ENCODE assay signal across 8 mouse cellular contexts in genomic region chr16:45743591-45744144, GRCm38 (mm10). TPM values are rescaled to one million over a fixed set of nuclear protein-coding genes. Genes with fewer than 3 reads are reported as not detected.
DNase-seq lines count a peak whose midpoint lies in the region; ATAC-seq and TF ChIP-seq lines count a peak whose summit lies in the region.

No protein-coding gene starts in this region.

- H3K9ac ChIP-seq in kidney, embryonic 15.5 days = no peak overlapping the region
- no peak overlapping the region for H3K9ac ChIP-seq in embryonic facial prominence, embryonic 11.5 days (replicated peaks; ENCODE audit: low read length)
- 0 out of 2 replicates have a peak overlapping the region, but pooled peaks have one; percentile 59 for H3K9ac ChIP-seq in midbrain, embryonic 15.5 days

- TF ChIP-seq POLR2A in thymus, adult 2 months (IDR thresholded peaks at IDR 0.05; ENCODE audit: control insufficient read depth, extremely low read depth, insufficient read depth, low read length, poor library complexity) = no peak

- DNase-seq in kidney, postnatal 4 days = no peak
- DNase-seq in embryonic facial prominence, embryonic 11.5 days (ENCODE audit: low spot score) = peak; percentile 23
- no peak for DNase-seq in hindbrain, embryonic 10.5 days (ENCODE audit: low spot score)
- no peak for DNase-seq in thymus, adult 2 months
- DNase-seq in ovary, adult 18-20 months (ENCODE audit: low spot score) = no peak
- DNase-seq in cerebellum, postnatal 14 days = no peak

- TF ChIP-seq CTCF in thymus, adult 2 months (IDR thresholded peaks at IDR 0.05; ENCODE audit: borderline replicate concordance, control insufficient read depth, extremely low read depth, insufficient read depth, low read length, poor library complexity) = no peak

- H3K4me3 ChIP-seq in kidney, embryonic 15.5 days (replicated peaks) = peak overlapping the region; percentile 86
- no peak overlapping the region for H3K4me3 ChIP-seq in embryonic facial prominence, embryonic 11.5 days (ENCODE audit: low read depth, low read length)
- H3K4me3 ChIP-seq in hindbrain, embryonic 10.5 days = peak overlapping the region; percentile 82
- peak overlapping the region; percentile 52 for H3K4me3 ChIP-seq in midbrain, embryonic 15.5 days
- H3K4me3 ChIP-seq in thymus, adult 2 months (ENCODE audit: control insufficient read depth, insufficient read depth, low read length) = no peak overlapping the region

- H3K4me1 ChIP-seq in kidney, embryonic 15.5 days = peaks cover 18% of the 10 kb centered on the region
- H3K4me1 ChIP-seq in embryonic facial prominence, embryonic 11.5 days (ENCODE audit: control insufficient read depth, insufficient read depth, low read length) = no peaks in the 10 kb centered on the region
- H3K4me1 ChIP-seq in hindbrain, embryonic 10.5 days (replicated peaks) = peaks cover 25% of the 10 kb centered on the region
- peaks cover 19% of the 10 kb centered on the region for H3K4me1 ChIP-seq in midbrain, embryonic 15.5 days
- 0 out of 2 replicates have a peak, but pooled peaks cover 2% of the 10 kb centered on the region for H3K4me1 ChIP-seq in thymus, adult 2 months (replicated peaks; ENCODE audit: control insufficient read depth, insufficient read depth, low read length)

- no peak for ATAC-seq in kidney, embryonic 15.5 days (replicated peaks; ENCODE audit: low FRiP score)
- ATAC-seq in embryonic facial prominence, embryonic 11.5 days (replicated peaks; ENCODE audit: insufficient number of reproducible peaks, low FRiP score, low TSS enrichment, low read depth) = no peak
- peak; percentile 15; the same call in 1 of the 2 replicates for ATAC-seq in midbrain, embryonic 15.5 days (replicated peaks)

- no peaks in the 10 kb centered on the region for H3K27me3 ChIP-seq in kidney, embryonic 15.5 days
- no peaks in the 10 kb centered on the region for H3K27me3 ChIP-seq in embryonic facial prominence, embryonic 11.5 days (ENCODE audit: control insufficient read depth, insufficient read depth, low read length)
- H3K27me3 ChIP-seq in hindbrain, embryonic 10.5 days (ENCODE audit: insufficient read depth, poor library complexity, severe bottlenecking) = no peaks in the 10 kb centered on the region
- H3K27me3 ChIP-seq in midbrain, embryonic 15.5 days (replicated peaks) = no peaks in the 10 kb centered on the region
- H3K27me3 ChIP-seq in thymus, adult 2 months (ENCODE audit: control insufficient read depth, insufficient read depth, low read length) = no peaks in the 10 kb centered on the region

- H3K36me3 ChIP-seq in kidney, embryonic 15.5 days = peaks cover 34% of the 10 kb centered on the region
- H3K36me3 ChIP-seq in embryonic facial prominence, embryonic 11.5 days (replicated peaks; ENCODE audit: control insufficient read depth, insufficient read depth, low read depth, low read length) = peaks cover 3% of the 10 kb centered on the region; the same call in 1 of the 2 replicates
- peaks cover 19% of the 10 kb centered on the region for H3K36me3 ChIP-seq in hindbrain, embryonic 10.5 days
- 0 out of 2 replicates have a peak, but pooled peaks cover 2% of the 10 kb centered on the region for H3K36me3 ChIP-seq in midbrain, embryonic 15.5 days (replicated peaks)
- no peaks in the 10 kb centered on the region for H3K36me3 ChIP-seq in thymus, adult 2 months (ENCODE audit: control insufficient read depth, insufficient read depth, low read length)

- H3K9me3 ChIP-seq in kidney, embryonic 15.5 days (replicated peaks) = no peaks in the 10 kb centered on the region
- H3K9me3 ChIP-seq in embryonic facial prominence, embryonic 11.5 days (replicated peaks; ENCODE audit: control insufficient read depth, low read length) = no peaks in the 10 kb centered on the region
- H3K9me3 ChIP-seq in hindbrain, embryonic 10.5 days = no peaks in the 10 kb centered on the region
- H3K9me3 ChIP-seq in midbrain, embryonic 15.5 days = no peaks in the 10 kb centered on the region

- H3K27ac ChIP-seq in kidney, embryonic 15.5 days = peak overlapping the region; percentile 97
- H3K27ac ChIP-seq in embryonic facial prominence, embryonic 11.5 days (replicated peaks; ENCODE audit: low read depth, low read length) = no peak overlapping the region
- peak overlapping the region; percentile 98 for H3K27ac ChIP-seq in hindbrain, embryonic 10.5 days
- H3K27ac ChIP-seq in midbrain, embryonic 15.5 days = peak overlapping the region; percentile 86
- H3K27ac ChIP-seq in thymus, adult 2 months (ENCODE audit: control insufficient read depth, insufficient read depth, low read length) = no peak overlapping the region

- H3K4me2 ChIP-seq in kidney, embryonic 15.5 days = peak overlapping the region; percentile 66
- no peak overlapping the region for H3K4me2 ChIP-seq in embryonic facial prominence, embryonic 11.5 days (ENCODE audit: low read depth, low read length)
- H3K4me2 ChIP-seq in midbrain, embryonic 15.5 days = peak overlapping the region; percentile 59

- WGBS in kidney, embryonic 15.5 days = 60% methylated on average over 4 of the region's 4 CpGs
- WGBS in embryonic facial prominence, embryonic 11.5 days = 64% methylated on average over 4 of the region's 4 CpGs
- WGBS in hindbrain, embryonic 10.5 days = 70% methylated on average over 4 of the region's 4 CpGs
- 60% methylated on average over 4 of the region's 4 CpGs for WGBS in midbrain, embryonic 15.5 days
- WGBS in thymus, adult 2 months = 89% methylated on average over 4 of the region's 4 CpGs

RNA-seq across cellular contexts. Expression of gene Abhd10, which starts 0.9 kb away (rescaled TPM):
- polyA plus RNA-seq in kidney, embryonic 15.5 days (2015; fragmentation: Nextera tagmentation; extraction: Ambion mirVana) = 36.9 and 39.3 TPM in 2 replicates
- polyA plus RNA-seq in embryonic facial prominence, embryonic 11.5 days (2014; fragmentation: Nextera tagmentation; extraction: Ambion mirVana) = 36.9 and 40.6 TPM in 2 replicates
- 42.2 and 46.3 TPM in 2 replicates for polyA plus RNA-seq in hindbrain, embryonic 10.5 days (2016; fragmentation: Nextera tagmentation; extraction: Ambion mirVana)
- 42.0 and 43.7 TPM in 2 replicates for polyA plus RNA-seq in midbrain, embryonic 15.5 days (2015; fragmentation: Nextera tagmentation; extraction: Ambion mirVana)
- polyA plus RNA-seq in thymus, adult 2 months (2012; rRNA removed) = 10.4 and 11.4 TPM in 2 replicates

RNA-seq across cellular contexts. Expression of gene Tagln3, which starts 19.3 kb away (rescaled TPM):
- 7.9 and 13.4 TPM in 2 replicates for polyA plus RNA-seq in kidney, embryonic 15.5 days (2015; fragmentation: Nextera tagmentation; extraction: Ambion mirVana)
- polyA plus RNA-seq in embryonic facial prominence, embryonic 11.5 days (2014; fragmentation: Nextera tagmentation; extraction: Ambion mirVana) = 94.9 and 116 TPM in 2 replicates
- 193 and 362 TPM in 2 replicates for polyA plus RNA-seq in hindbrain, embryonic 10.5 days (2016; fragmentation: Nextera tagmentation; extraction: Ambion mirVana)
- polyA plus RNA-seq in midbrain, embryonic 15.5 days (2015; fragmentation: Nextera tagmentation; extraction: Ambion mirVana) = 390 and 409 TPM in 2 replicates
- polyA plus RNA-seq in thymus, adult 2 months (2012; rRNA removed) = 1.2 TPM in 2 replicates

RNA-seq across cellular contexts. Expression of gene Tmprss7, which starts 50.2 kb away (rescaled TPM):
- polyA plus RNA-seq in kidney, embryonic 15.5 days (2015; fragmentation: Nextera tagmentation; extraction: Ambion mirVana) = 0.09 TPM in 1 of 2 replicates, not detected in the other
- 0.21 and 0.28 TPM in 2 replicates for polyA plus RNA-seq in embryonic facial prominence, embryonic 11.5 days (2014; fragmentation: Nextera tagmentation; extraction: Ambion mirVana)
- 0.29 and 0.31 TPM in 2 replicates for polyA plus RNA-seq in hindbrain, embryonic 10.5 days (2016; fragmentation: Nextera tagmentation; extraction: Ambion mirVana)
- 0.59 and 0.72 TPM in 2 replicates for polyA plus RNA-seq in midbrain, embryonic 15.5 days (2015; fragmentation: Nextera tagmentation; extraction: Ambion mirVana)
- polyA plus RNA-seq in thymus, adult 2 months (2012; rRNA removed) = 0.07 and 0.34 TPM in 2 replicates

Comparison
In these comparisons a context has a peak if more than half of its experiments do, and no peak if none do; other contexts are left out.
1. H3K27ac ChIP-seq: peak in kidney, embryonic 15.5 days (single experiment), hindbrain, embryonic 10.5 days (single experiment) and midbrain, embryonic 15.5 days (single experiment); none in embryonic facial prominence, embryonic 11.5 days (single experiment) and thymus, adult 2 months (single experiment).
2. H3K4me3 ChIP-seq: peak in kidney, embryonic 15.5 days (single experiment), hindbrain, embryonic 10.5 days (single experiment) and midbrain, embryonic 15.5 days (single experiment); none in embryonic facial prominence, embryonic 11.5 days (single experiment) and thymus, adult 2 months (single experiment).